In genomic region chr5:4210082-4210481, GRCm38 (mm10) we compare ENCODE assay signal across 4 mouse cellular contexts. TPM values are rescaled to one million over a fixed set of nuclear protein-coding genes. Genes with fewer than 3 reads are reported as not detected.
ATAC-seq lines count a peak whose summit lies in the region.
"Had no signal": no experiment of that assay in that cellular context is flagged by ENCODE, and none has a peak within 500 bp of the region (broad histone marks: within the 10 kb centered on the region; RNA-seq: fewer than 3 reads in every experiment).

No protein-coding gene starts in this region.

- peak; percentile 71 for ATAC-seq in CD4-positive, CD25-positive, alpha-beta regulatory T cell, adult 4 months
- peak; percentile 61 for ATAC-seq in activated CD4-positive, CD25-positive, alpha-beta regulatory T cell, adult 4 months
- peak; percentile 60 for ATAC-seq in inflammation-experienced regulatory T-cells, adult 6 months

RNA-seq across cellular contexts. Expression of gene Mterf1b, which starts 17.9 kb away (rescaled TPM):
- polyA plus RNA-seq in CD4-positive, CD25-positive, alpha-beta regulatory T cell, adult 4 months (2017; shearing (Covaris generic)), result 10 to 100 TPM in 1 of 2 experiments, 1 to 10 TPM in 1; 9.5 to 10.8 TPM
- 10 to 100 TPM; 10.2 to 14.2 TPM for polyA plus RNA-seq in activated CD4-positive, CD25-positive, alpha-beta regulatory T cell, adult 4 months (2017; shearing (Covaris generic))
- 10 to 100 TPM; 10.9 to 16.7 (median 12.4) TPM for polyA plus RNA-seq in inflammation-experienced regulatory T-cells, adult 6 months (2017; shearing (Covaris generic))
- polyA plus RNA-seq: adrenal gland, adult 2 months had no signal
